Mouse (Mus musculus) limb, embryonic 10.5 days (tissue): ENCODE measurements around the gene Plppr3. TPM values are rescaled to one million over a fixed set of nuclear protein-coding genes. Genes with fewer than 3 reads are reported as not detected.

Source experiments
- DNase-seq: peaks from one replicate; pipeline ENCODE4 v3.0.0-alpha.2; 2017; ENCODE audit warnings: low spot score
- H3K27ac ChIP-seq: fragments of 300-500 bp; sonication (generic); 2 replicates; pipeline ENCODE4 v1.5.1; 2016; ENCODE audit warnings: mild to moderate bottlenecking
- H3K27me3 ChIP-seq: fragments of 300-500 bp; sonication (generic); 2 replicates; pipeline ENCODE4 v1.6.1; 2016; ENCODE audit warnings: low read depth, mild to moderate bottlenecking; ENCODE audit not compliant: poor library complexity, severe bottlenecking
- H3K36me3 ChIP-seq: fragments of 300-500 bp; sonication (generic); 2 replicates; pipeline ENCODE4 v1.6.1; 2016; ENCODE audit warnings: mild to moderate bottlenecking, moderate library complexity
- H3K4me1 ChIP-seq: fragments of 300-500 bp; sonication (generic); 2 replicates; pipeline ENCODE4 v1.6.1; 2016
- H3K4me3 ChIP-seq: fragments of 300-500 bp; sonication (generic); 2 replicates; pipeline ENCODE4 v1.5.1; 2016; ENCODE audit warnings: mild to moderate bottlenecking, moderate library complexity
- H3K9me3 ChIP-seq: fragments of 300-500 bp; sonication (generic); replicated peaks from 2 replicates; pipeline ENCODE4 v1.6.1; 2016; ENCODE audit warnings: mild to moderate bottlenecking
- WGBS: fragments of 180-500 bp; shearing (Covaris S2); methylation state at CpG from one replicate; pipeline ENCODE4 v1.1.7; 2016; 5-methylcytosine and 5-hydroxymethylcytosine counted together
- polyA plus RNA-seq: library from polyadenylated mRNA; unstranded; fragments of >200 nt; fragmentation: Nextera tagmentation; extraction: Ambion mirVana; gene quantifications from 2 replicates; pipeline ENCODE4 v1.2.1, GENCODE M21; 2016

Plppr3 gene
- polyA plus RNA-seq, 1 experiment from 2014 or later = 140 TPM

DNA sequence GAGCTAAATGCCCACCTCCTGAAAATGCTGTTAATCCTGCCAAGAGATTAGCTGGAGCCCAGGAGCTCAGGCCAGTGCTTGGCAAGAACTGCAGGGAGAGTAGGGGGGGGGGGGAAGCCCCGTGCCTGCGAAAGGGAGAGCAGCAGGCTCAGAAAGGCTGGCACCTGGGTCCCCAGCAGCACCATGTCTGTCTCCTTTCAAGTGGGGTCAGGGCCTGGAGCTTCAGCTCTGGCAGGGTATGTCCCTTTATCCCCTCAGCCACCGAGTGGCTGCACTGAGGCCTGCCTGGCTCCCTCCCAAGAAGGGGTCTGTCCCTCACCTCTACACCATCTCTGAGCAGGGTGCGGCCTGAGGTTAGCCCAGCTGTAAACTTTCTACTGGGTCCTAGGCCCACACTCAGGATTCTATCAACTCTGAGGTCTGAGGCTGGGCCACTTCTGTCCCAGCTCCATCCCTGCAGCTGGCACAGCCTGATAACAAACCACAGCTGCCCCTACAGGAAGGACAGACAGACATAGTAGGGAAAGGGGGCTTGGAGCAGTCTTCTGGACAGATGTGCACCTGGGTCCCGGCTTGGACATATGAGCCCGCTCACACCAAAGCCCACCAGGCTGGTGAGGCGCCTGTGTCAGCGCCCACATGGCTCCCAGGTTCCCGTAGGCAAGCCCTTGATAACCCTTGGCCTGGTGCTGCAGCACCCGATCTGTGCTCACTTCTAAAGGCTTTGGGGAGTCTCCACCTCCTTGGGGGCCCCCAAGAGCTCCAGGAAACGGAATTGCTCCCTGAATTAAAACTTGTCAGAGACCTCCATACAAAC, 39.9 kb upstream of the Plppr3 start:
- H3K36me3 ChIP-seq = peaks cover 39% of the 10 kb centered on the region
- WGBS = 77% methylated on average over 11 of the region's 11 CpGs
- peaks cover 23% of the 10 kb centered on the region for H3K27me3 ChIP-seq
- H3K4me1 ChIP-seq = peaks cover 53% of the 10 kb centered on the region
- H3K9me3 ChIP-seq = no peaks in the 10 kb centered on the region
- no peak overlapping the region; the same call in 1 of the 2 replicates for H3K27ac ChIP-seq
- DNase-seq = no peak
- H3K4me3 ChIP-seq = peak overlapping the region; percentile 82; the same call in 1 of the 2 replicates

- DNase-seq = no peak
- H3K4me1 ChIP-seq = peaks cover 47% of the 10 kb centered on the region
- WGBS = 57% methylated on average over 20 of the region's 20 CpGs
- H3K27me3 ChIP-seq = peaks cover 4% of the 10 kb centered on the region
- no peak overlapping the region for H3K4me3 ChIP-seq
- H3K9me3 ChIP-seq = no peaks in the 10 kb centered on the region
- no peak overlapping the region for H3K27ac ChIP-seq
- H3K36me3 ChIP-seq = peaks cover 39% of the 10 kb centered on the region
These were observed 38.0 kb upstream of the Plppr3 start for GRCm38 (mm10) chr10:79912412-79912811.

DNA sequence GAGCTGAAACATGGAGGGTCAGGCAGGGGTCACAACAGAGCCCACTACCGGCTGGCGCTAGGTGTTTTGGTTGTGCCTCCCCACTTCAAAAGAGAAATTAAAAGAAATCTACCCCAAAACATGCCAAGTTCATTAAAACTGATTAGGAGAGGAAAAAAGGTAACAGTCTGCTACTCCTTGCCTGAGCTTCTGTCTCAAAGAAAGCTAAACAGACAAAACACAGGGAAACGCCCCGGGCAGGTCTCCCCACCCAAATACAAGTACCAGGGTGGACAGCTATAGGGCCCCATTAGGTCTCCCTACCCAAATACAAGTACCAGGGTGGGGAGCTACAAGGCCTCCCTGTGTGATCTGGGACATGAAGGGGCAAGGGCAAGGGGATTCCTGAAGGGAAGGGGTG, 36.1 kb upstream of the Plppr3 start, which contains the start of gene Gm26602:
TSS of gene Gm26602 (plus strand) at position 301 of the 400 bp plus-strand sequence.
- no peak for DNase-seq
- Histone ChIP-seq H3K4me3 (no peak within 1 kb of the TSS), H3K4me1 (peaks cover 40% of the 10 kb centered on the region), H3K27ac (no peak within 1 kb of the TSS), H3K36me3 (peaks cover 57% of the 10 kb centered on the region), H3K9me3 (no peaks in the 10 kb centered on the region), H3K27me3 (no peaks in the 10 kb centered on the region)
- 92% methylated on average over 4 of the region's 4 CpGs for WGBS

GRCm38 (mm10) chr10:79909092-79909922, 34.9 kb upstream of the Plppr3 start:
- no peaks in the 10 kb centered on the region for H3K9me3 ChIP-seq
- H3K36me3 ChIP-seq = peaks cover 69% of the 10 kb centered on the region
- peak overlapping the region; percentile 100 for H3K27ac ChIP-seq
- peak overlapping the region; percentile 88 for H3K4me3 ChIP-seq
- H3K27me3 ChIP-seq = no peaks in the 10 kb centered on the region
- peaks cover 27% of the 10 kb centered on the region for H3K4me1 ChIP-seq
- peak; percentile 58 for DNase-seq
- WGBS = 25% methylated on average over 14 of the region's 14 CpGs

DNA sequence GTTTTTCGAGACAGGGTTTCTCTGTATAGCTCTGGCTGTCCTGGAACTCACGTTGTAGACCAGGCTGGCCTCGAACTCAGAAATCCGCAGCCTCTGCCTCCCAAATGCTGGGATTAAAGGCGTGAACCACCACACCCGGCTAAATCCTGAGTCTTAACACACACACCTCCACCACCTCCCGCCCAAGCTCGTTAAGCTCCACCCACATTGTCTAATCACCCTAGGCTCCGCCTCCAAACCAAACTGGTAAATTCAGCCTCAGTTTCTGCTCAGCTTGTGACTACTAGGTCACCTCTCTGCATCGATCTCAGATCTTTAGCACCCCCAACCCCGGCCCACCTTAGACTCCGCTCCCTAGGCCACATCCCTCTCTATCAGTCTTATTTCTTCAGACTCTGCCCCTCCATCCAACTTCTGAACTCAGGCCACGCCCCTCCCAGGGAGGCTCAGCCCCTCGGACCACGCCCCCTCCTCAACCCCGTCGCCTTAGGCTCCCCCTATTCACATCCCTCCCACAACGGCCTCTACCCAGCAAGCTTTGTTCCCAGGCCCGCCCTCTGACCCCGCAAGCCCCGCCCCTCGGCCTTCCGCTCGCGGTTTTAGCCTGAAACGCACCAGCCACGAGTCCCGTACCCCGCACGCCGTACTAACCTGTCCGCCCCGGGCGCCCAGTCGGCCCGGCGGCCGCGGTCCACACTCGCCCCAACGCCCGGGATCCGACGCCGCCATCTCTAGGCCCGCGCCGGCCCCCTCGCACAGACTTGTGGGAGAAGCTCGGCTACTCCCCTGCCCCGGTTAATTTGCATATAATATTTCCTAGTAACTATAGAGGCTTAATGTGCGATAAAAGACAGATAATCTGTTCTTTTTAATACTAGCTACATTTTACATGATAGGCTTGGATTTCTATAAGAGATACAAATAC, 34.0 kb upstream of the Plppr3 start, which contains the start of gene Med16:
TSS of gene Med16 (minus strand) at position 757 of the 925 bp plus-strand sequence.
- peaks cover 69% of the 10 kb centered on the region for H3K36me3 ChIP-seq
- no peaks in the 10 kb centered on the region for H3K27me3 ChIP-seq
- peak within 1 kb of the TSS; percentile 100 for H3K27ac ChIP-seq
- no peaks in the 10 kb centered on the region for H3K9me3 ChIP-seq
- H3K4me1 ChIP-seq = peaks cover 22% of the 10 kb centered on the region
- DNase-seq = peak; percentile 96
- 2% methylated on average over 52 of the region's 52 CpGs for WGBS
- H3K4me3 ChIP-seq = peak within 1 kb of the TSS; percentile 88

DNA sequence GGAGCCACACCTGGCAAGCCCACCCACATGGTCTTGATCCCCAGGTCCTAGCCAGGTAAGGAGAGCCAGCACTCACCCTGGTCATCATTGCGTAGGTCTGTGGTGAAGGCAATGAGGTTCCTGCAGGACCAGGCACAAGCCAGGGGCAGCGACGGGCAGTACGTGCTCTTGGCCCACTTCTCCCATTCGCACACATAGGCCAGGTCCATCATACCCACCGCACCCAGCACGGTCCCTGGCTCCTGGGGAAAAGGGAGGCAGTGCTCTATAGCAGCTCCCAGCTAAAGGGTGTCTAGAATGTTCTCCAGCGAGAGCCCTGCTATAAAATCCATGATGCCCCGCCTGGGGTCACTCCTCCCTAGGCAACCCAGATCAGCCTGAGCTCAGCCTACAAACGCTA, 33.0 kb upstream of the Plppr3 start:
- peak overlapping the region; percentile 36; the same call in 1 of the 2 replicates for H3K27ac ChIP-seq
- DNase-seq = no peak
- no peaks in the 10 kb centered on the region for H3K27me3 ChIP-seq
- WGBS = 93% methylated on average over 10 of the region's 10 CpGs
- peaks cover 71% of the 10 kb centered on the region for H3K36me3 ChIP-seq
- H3K4me3 ChIP-seq = peak overlapping the region; percentile 88
- no peaks in the 10 kb centered on the region for H3K9me3 ChIP-seq
- H3K4me1 ChIP-seq = peaks cover 22% of the 10 kb centered on the region

GRCm38 (mm10) chr10:79906712-79907111, 32.3 kb upstream of the Plppr3 start:
- H3K4me3 ChIP-seq = peak overlapping the region; percentile 88
- 96% methylated on average over 9 of the region's 9 CpGs for WGBS

GRCm38 (mm10) chr10:79900951-79901410, 26.5 kb upstream of the Plppr3 start:
- no peaks in the 10 kb centered on the region for H3K9me3 ChIP-seq
- H3K27me3 ChIP-seq = no peaks in the 10 kb centered on the region; the same call in 1 of the 2 replicates
- no peak overlapping the region for H3K4me3 ChIP-seq
- 0 out of 2 replicates have a peak overlapping the region, but pooled peaks have one; percentile 12 for H3K27ac ChIP-seq
- peaks cover 92% of the 10 kb centered on the region for H3K36me3 ChIP-seq
- WGBS = 23% methylated on average over 2 of the region's 2 CpGs
- H3K4me1 ChIP-seq = peaks cover 28% of the 10 kb centered on the region
- DNase-seq = no peak

More at GRCm38 (mm10) chr10:79906712-79907111, 32.3 kb upstream of the Plppr3 start:
- Histone ChIP-seq H3K4me1 (peaks cover 22% of the 10 kb centered on the region), H3K36me3 (peaks cover 68% of the 10 kb centered on the region), H3K9me3 (no peaks in the 10 kb centered on the region), H3K27me3 (no peaks in the 10 kb centered on the region), H3K27ac (no peak overlapping the region; the same call in 1 of the 2 replicates)
- DNase-seq = no peak

GRCm38 (mm10) chr10:79897316-79898245, 23.1 kb upstream of the Plppr3 start:
- WGBS = 46% methylated on average over 19 of the region's 20 CpGs
- H3K4me1 ChIP-seq = peaks cover 33% of the 10 kb centered on the region
- H3K9me3 ChIP-seq = no peaks in the 10 kb centered on the region
- H3K4me3 ChIP-seq = 0 out of 2 replicates have a peak overlapping the region, but pooled peaks have one; percentile 6
- no peak for DNase-seq
- peaks cover 76% of the 10 kb centered on the region for H3K36me3 ChIP-seq
- 0 out of 2 replicates have a peak overlapping the region, but pooled peaks have one; percentile 46 for H3K27ac ChIP-seq
- no peaks in the 10 kb centered on the region; the same call in 1 of the 2 replicates for H3K27me3 ChIP-seq

DNA sequence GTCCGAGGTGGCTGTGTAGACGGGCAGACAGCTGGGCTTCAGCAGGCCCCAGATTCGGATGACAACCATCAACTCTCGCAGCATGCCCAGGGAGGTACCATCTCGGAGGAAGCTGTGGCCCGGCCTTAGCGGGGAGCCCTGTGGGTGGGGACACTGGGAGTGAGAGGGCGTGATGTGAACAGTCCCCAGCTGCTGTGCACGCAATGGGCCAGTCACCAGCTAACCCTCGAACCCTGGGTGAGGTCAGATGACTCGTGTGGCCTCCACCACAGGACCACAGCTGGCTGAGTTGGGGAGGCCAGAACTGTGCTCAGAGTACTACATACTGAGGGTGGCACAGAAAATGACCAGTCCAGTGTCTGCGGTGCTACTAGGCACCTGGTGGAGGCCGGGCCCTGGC, 22.4 kb upstream of the Plppr3 start:
- H3K36me3 ChIP-seq = peaks cover 70% of the 10 kb centered on the region
- no peaks in the 10 kb centered on the region; the same call in 1 of the 2 replicates for H3K27me3 ChIP-seq
- 86% methylated on average over 13 of the region's 13 CpGs for WGBS
- no peak overlapping the region for H3K4me3 ChIP-seq
- DNase-seq = no peak
- 0 out of 2 replicates have a peak overlapping the region, but pooled peaks have one; percentile 46 for H3K27ac ChIP-seq
- H3K9me3 ChIP-seq = no peaks in the 10 kb centered on the region
- peaks cover 33% of the 10 kb centered on the region for H3K4me1 ChIP-seq

DNA sequence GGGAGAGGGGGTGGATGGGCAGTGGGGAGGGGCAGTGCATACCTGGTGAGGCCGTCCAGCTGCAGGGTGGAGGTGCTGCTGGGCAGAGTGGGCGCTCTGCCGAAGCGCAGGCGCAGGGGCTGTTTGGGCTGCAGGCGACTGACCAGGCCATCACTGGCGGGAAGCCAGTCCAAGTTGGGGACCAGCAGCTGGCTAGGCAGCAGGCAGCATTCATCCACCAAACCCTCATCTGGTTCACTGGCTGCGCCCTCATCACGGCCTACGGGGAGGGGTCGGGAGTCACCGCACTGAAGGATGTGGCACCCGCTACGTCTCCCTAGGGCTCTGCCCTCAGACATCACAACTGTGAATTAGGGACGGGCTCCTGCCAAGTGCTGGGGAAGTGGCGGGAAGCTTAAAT, 21.9 kb upstream of the Plppr3 start:
- Histone ChIP-seq H3K36me3 (peaks cover 68% of the 10 kb centered on the region), H3K27ac (no peak overlapping the region), H3K27me3 (no peaks in the 10 kb centered on the region; the same call in 1 of the 2 replicates), H3K4me1 (peaks cover 31% of the 10 kb centered on the region), H3K4me3 (no peak overlapping the region), H3K9me3 (no peaks in the 10 kb centered on the region)
- 94% methylated on average over 16 of the region's 16 CpGs for WGBS
- no peak for DNase-seq
